Mouse (Mus musculus) embryonic facial prominence, embryonic 11.5 days (tissue): Measurements from ENCODE around the gene Ddx10. TPM values are rescaled to one million over a fixed set of nuclear protein-coding genes. Genes with fewer than 3 reads are reported as not detected.

Experiments used
- ATAC-seq: fragments of 200-750 bp; cut with Nextera tagmentation; replicated peaks from 2 replicates; pipeline ENCODE4 v1.8.0; 2017; ENCODE audit warnings: low read depth; ENCODE audit not compliant: insufficient number of reproducible peaks, low FRiP score, low TSS enrichment
- DNase-seq: peaks from one replicate; pipeline ENCODE4 v3.0.0-alpha.2; 2015; ENCODE audit warnings: low spot score
- H3K27ac ChIP-seq: fragments of 300-500 bp; sonication (generic); replicated peaks from 2 replicates; pipeline ENCODE4 v1.5.1; 2014; ENCODE audit warnings: mild to moderate bottlenecking, low read depth, low read length, control low read depth
- H3K27me3 ChIP-seq: fragments of 300-500 bp; sonication (generic); 2 replicates; pipeline ENCODE4 v1.6.1; 2014; ENCODE audit warnings: mild to moderate bottlenecking, low read length, moderate library complexity, mixed read lengths; ENCODE audit not compliant: control insufficient read depth, insufficient read depth
- H3K36me3 ChIP-seq: fragments of 300-500 bp; sonication (generic); replicated peaks from 2 replicates; pipeline ENCODE4 v1.6.1; 2014; ENCODE audit warnings: low read depth, mild to moderate bottlenecking, low read length, moderate library complexity, mixed read lengths; ENCODE audit not compliant: control insufficient read depth, insufficient read depth
- H3K4me1 ChIP-seq: fragments of 300-500 bp; sonication (generic); 2 replicates; pipeline ENCODE4 v1.6.1; 2014; ENCODE audit warnings: low read length, mixed read lengths; ENCODE audit not compliant: control insufficient read depth, insufficient read depth
- H3K4me2 ChIP-seq: fragments of 300-500 bp; sonication (generic); 2 replicates; pipeline ENCODE4 v1.6.1; 2014; ENCODE audit warnings: low read depth, mild to moderate bottlenecking, control low read depth, low read length, moderate library complexity
- H3K4me3 ChIP-seq: fragments of 300-500 bp; sonication (generic); 2 replicates; pipeline ENCODE4 v1.5.1; 2014; ENCODE audit warnings: low read depth, low read length, control low read depth
- H3K9ac ChIP-seq: fragments of 300-500 bp; sonication (generic); replicated peaks from 2 replicates; pipeline ENCODE4 v1.6.1; 2014; ENCODE audit warnings: mild to moderate bottlenecking, control low read depth, low read length
- H3K9me3 ChIP-seq: fragments of 300-500 bp; sonication (generic); replicated peaks from 2 replicates; pipeline ENCODE4 v1.6.1; 2016; ENCODE audit warnings: mild to moderate bottlenecking, low read length, inconsistent platforms, mixed read lengths; ENCODE audit not compliant: control insufficient read depth
- WGBS: fragments of 180-500 bp; shearing (Covaris S2); extraction: QIAGEN DNeasy Blood & Tissue Kit; methylation state at CpG from one replicate; pipeline ENCODE4 v1.1.7; 2014; 5-methylcytosine and 5-hydroxymethylcytosine counted together
- polyA plus RNA-seq: library from polyadenylated mRNA; unstranded; fragments of >200 nt; fragmentation: Nextera tagmentation; extraction: Ambion mirVana; gene quantifications from 2 replicates; pipeline ENCODE4 v1.2.1, GENCODE M21; 2014

Gene Ddx10
- polyA plus RNA-seq, 1 experiment from 2014 or later = 37.4 TPM

GRCm38 (mm10) chr9:53256690-53257305 is 8.9 kb upstream of the Ddx10 start:
- 80% methylated on average over 4 of the region's 4 CpGs for WGBS
- no peaks in the 10 kb centered on the region for H3K9me3 ChIP-seq
- DNase-seq = no peak

GRCm38 (mm10) chr9:53254368-53254767 is 6.5 kb upstream of the Ddx10 start:
- Histone ChIP-seq H3K27ac (no peak overlapping the region), H3K9ac (no peak overlapping the region), H3K4me3 (no peak overlapping the region), H3K4me2 (no peak overlapping the region), H3K4me1 (no peaks in the 10 kb centered on the region), H3K36me3 (no peaks in the 10 kb centered on the region), H3K27me3 (no peaks in the 10 kb centered on the region), H3K9me3 (no peaks in the 10 kb centered on the region)
- DNase-seq = peak; percentile 88
- WGBS = 9% methylated on average over 4 of the region's 4 CpGs
- ATAC-seq = no peak

More at GRCm38 (mm10) chr9:53256690-53257305, 8.9 kb upstream of the Ddx10 start:
- ATAC-seq = no peak
- Histone ChIP-seq H3K4me1 (no peaks in the 10 kb centered on the region), H3K9ac (no peak overlapping the region), H3K27me3 (no peaks in the 10 kb centered on the region), H3K27ac (no peak overlapping the region), H3K4me3 (no peak overlapping the region), H3K36me3 (no peaks in the 10 kb centered on the region), H3K4me2 (no peak overlapping the region)

- DNase-seq = no peak
- Histone ChIP-seq H3K27ac (no peak overlapping the region), H3K36me3 (no peaks in the 10 kb centered on the region), H3K4me2 (peak overlapping the region; percentile 86), H3K9me3 (no peaks in the 10 kb centered on the region), H3K4me1 (no peaks in the 10 kb centered on the region), H3K4me3 (peak overlapping the region; percentile 69), H3K27me3 (no peaks in the 10 kb centered on the region), H3K9ac (peak overlapping the region; percentile 69)
- peak; percentile 63 for ATAC-seq
- whole genome bisulfite sequencing = under 1% methylated on average over 23 of the region's 23 CpGs
These were observed 337 bp downstream of the Ddx10 start for GRCm38 (mm10) chr9:53247516-53247915.

- 68% methylated on average over 2 of the region's 2 CpGs for WGBS
- Histone ChIP-seq H3K4me1 (no peaks in the 10 kb centered on the region), H3K9ac (no peak overlapping the region), H3K27me3 (no peaks in the 10 kb centered on the region), H3K27ac (no peak overlapping the region), H3K4me2 (no peak overlapping the region), H3K4me3 (no peak overlapping the region), H3K36me3 (no peaks in the 10 kb centered on the region), H3K9me3 (no peaks in the 10 kb centered on the region)
- no peak for ATAC-seq
- DNase-seq = peak; percentile 35
These were observed 29.7 kb downstream of the Ddx10 start for GRCm38 (mm10) chr9:53218181-53218580.

GRCm38 (mm10) chr9:53208283-53208682 is 39.6 kb downstream of the Ddx10 start:
- no peaks in the 10 kb centered on the region for H3K27me3 ChIP-seq
- no peaks in the 10 kb centered on the region for H3K9me3 ChIP-seq
- ATAC-seq = no peak
- WGBS = 58% methylated on average over 4 of the region's 4 CpGs
- no peak overlapping the region for H3K4me3 ChIP-seq
- no peaks in the 10 kb centered on the region for H3K4me1 ChIP-seq
- no peak overlapping the region for H3K9ac ChIP-seq
- H3K36me3 ChIP-seq = no peaks in the 10 kb centered on the region
- DNase-seq = no peak
- no peak overlapping the region for H3K4me2 ChIP-seq
- H3K27ac ChIP-seq = no peak overlapping the region

- ATAC-seq (no peak), DNase-seq (no peak)
- Histone ChIP-seq H3K4me2 (no peak overlapping the region), H3K9ac (no peak overlapping the region), H3K4me1 (no peaks in the 10 kb centered on the region), H3K4me3 (no peak overlapping the region), H3K27ac (no peak overlapping the region), H3K36me3 (no peaks in the 10 kb centered on the region), H3K27me3 (no peaks in the 10 kb centered on the region), H3K9me3 (no peaks in the 10 kb centered on the region)
- 91% methylated on average over 2 of the region's 2 CpGs for WGBS
These were observed 73.3 kb downstream of the Ddx10 start for GRCm38 (mm10) chr9:53174590-53174989.

- Histone ChIP-seq H3K4me2 (no peak overlapping the region), H3K36me3 (no peaks in the 10 kb centered on the region), H3K27ac (no peak overlapping the region), H3K4me3 (no peak overlapping the region), H3K9me3 (no peaks in the 10 kb centered on the region), H3K4me1 (no peaks in the 10 kb centered on the region), H3K27me3 (no peaks in the 10 kb centered on the region), H3K9ac (no peak overlapping the region)
- ATAC-seq (no peak), DNase-seq (peak; percentile 30)
- WGBS = 65% methylated on average over 2 of the region's 2 CpGs
These were observed 74.6 kb downstream of the Ddx10 start for GRCm38 (mm10) chr9:53173258-53173657.

- no peaks in the 10 kb centered on the region for H3K9me3 ChIP-seq
- no peak overlapping the region for H3K4me2 ChIP-seq
- H3K4me3 ChIP-seq = no peak overlapping the region
- no peak overlapping the region for H3K27ac ChIP-seq
- no peaks in the 10 kb centered on the region for H3K36me3 ChIP-seq
- H3K27me3 ChIP-seq = no peaks in the 10 kb centered on the region
- H3K9ac ChIP-seq = no peak overlapping the region
- no peak; the same call in 1 of the 2 replicates for ATAC-seq
- peak; percentile 66 for DNase-seq
- no peaks in the 10 kb centered on the region for H3K4me1 ChIP-seq
- 38% methylated on average over 4 of the region's 4 CpGs for WGBS
These were observed 103.6 kb downstream of the Ddx10 start for GRCm38 (mm10) chr9:53144266-53144665.
